Mouse (Mus musculus) myocyte (in vitro differentiated cells): Measurements from ENCODE around the gene Fkbp5. TPM values are rescaled to one million over a fixed set of nuclear protein-coding genes. Genes with fewer than 3 reads are reported as not detected.
A peak's percentile ranks its signal among the peaks of the same experiment; 100 is the strongest.

ENCODE experiments used
- H3K27me3 ChIP-seq: one replicate; pipeline ENCODE4 v1.6.1; 2011; ENCODE audit not compliant: control insufficient read depth, insufficient read depth, insufficient read length
- H3K36me3 ChIP-seq: one replicate; pipeline ENCODE4 v1.6.1; 2011; ENCODE audit not compliant: control insufficient read depth, insufficient read depth
- H3K4me2 ChIP-seq: one replicate; pipeline ENCODE4 v1.6.1; 2011; ENCODE audit warnings: low read depth, control low read depth
- H3K4me3 ChIP-seq: one replicate; pipeline ENCODE4 v1.5.1; 2011; ENCODE audit warnings: mild to moderate bottlenecking, control low read depth, moderate library complexity
- H3K79me2 ChIP-seq: one replicate; pipeline ENCODE4 v1.6.1; 2011; ENCODE audit not compliant: control insufficient read depth, insufficient read depth
- H3ac ChIP-seq: one replicate; pipeline ENCODE4 v1.6.1; 2011; ENCODE audit not compliant: control insufficient read depth, insufficient read length
- CEBPB ChIP-seq: IDR thresholded peaks from 2 replicates; pipeline ENCODE4 v1.6.1; 2011; ENCODE audit warnings: mild to moderate bottlenecking, moderate library complexity; ENCODE audit not compliant: poor library complexity, insufficient read depth, severe bottlenecking
- E2F4 ChIP-seq: IDR thresholded peaks from one replicate; pipeline ENCODE4 v1.6.1; 2011; ENCODE audit warnings: mild to moderate bottlenecking, control low read depth, moderate library complexity; ENCODE audit not compliant: insufficient read depth
- MAX ChIP-seq: IDR thresholded peaks from one replicate; pipeline ENCODE4 v1.6.1; 2011; ENCODE audit warnings: low read depth, mild to moderate bottlenecking, control low read depth
- MYOD1 ChIP-seq, 3 experiments: IDR thresholded peaks; one replicate each; pipeline ENCODE4 v1.6.1; 2011; ENCODE audit warnings: control low read depth in 2 of 3, low read depth in 2 of 3, mild to moderate bottlenecking in 2 of 3, moderate library complexity in 1 of 3; ENCODE audit not compliant: insufficient read length in 2 of 3, control insufficient read depth in 1 of 3
- MYOG ChIP-seq, 3 experiments: IDR thresholded peaks; one replicate each; pipeline ENCODE4 v1.6.1; 2011; ENCODE audit warnings: control low read depth in 2 of 3, low read depth in 2 of 3, mild to moderate bottlenecking in 2 of 3; ENCODE audit not compliant: insufficient read length in 2 of 3, control insufficient read depth in 1 of 3, insufficient read depth in 1 of 3
- POLR2A ChIP-seq: IDR thresholded peaks from one replicate; pipeline ENCODE4 v1.6.1; 2011; ENCODE audit warnings: low read depth, mild to moderate bottlenecking, control low read depth, moderate library complexity; ENCODE audit not compliant: insufficient read length
- POLR2AphosphoS2 ChIP-seq: IDR thresholded peaks from one replicate; pipeline ENCODE4 v1.6.1; 2011; ENCODE audit warnings: low read depth, control low read depth; ENCODE audit not compliant: insufficient read length
- REST ChIP-seq: IDR thresholded peaks from one replicate; pipeline ENCODE4 v1.6.1; 2011; ENCODE audit warnings: mild to moderate bottlenecking, control low read depth, moderate library complexity; ENCODE audit not compliant: insufficient read depth, insufficient read length
- SRF ChIP-seq: IDR thresholded peaks from one replicate; pipeline ENCODE4 v1.6.1; 2011; ENCODE audit warnings: low read depth; ENCODE audit not compliant: control insufficient read depth, insufficient read length
- TCF12 ChIP-seq: IDR thresholded peaks from one replicate; pipeline ENCODE4 v1.6.1; 2011; ENCODE audit warnings: mild to moderate bottlenecking, control low read depth; ENCODE audit not compliant: poor library complexity, insufficient read depth, severe bottlenecking
- TCF3 ChIP-seq: IDR thresholded peaks from one replicate; pipeline ENCODE4 v1.6.1; 2011; ENCODE audit warnings: low read depth, control low read depth; ENCODE audit not compliant: insufficient read length
- USF1 ChIP-seq: IDR thresholded peaks from one replicate; pipeline ENCODE4 v1.6.1; 2011; ENCODE audit warnings: low read depth, mild to moderate bottlenecking, control low read depth, moderate library complexity
- polyA plus RNA-seq: library from polyadenylated mRNA; unstranded; fragments of >200 nt; fragmentation: generic; extraction: Trizol; gene quantifications from one replicate; pipeline ENCODE4 v1.2.1, GENCODE M21; 2012; ENCODE audit warnings: missing spikeins

Gene Fkbp5
- polyA plus RNA-seq, 1 experiment: 11.6 TPM

- no peak for TF ChIP-seq REST
- no peak for TF ChIP-seq MYOG (IDR thresholded peaks at IDR 0.05; ENCODE audit: control insufficient read depth in 1 of 3, insufficient read depth in 1 of 3, insufficient read length in 2 of 3, low read depth in 2 of 3)
- TF ChIP-seq CEBPB: no peak
- no peak for TF ChIP-seq SRF
- no peak for TF ChIP-seq USF1
- no peak for TF ChIP-seq POLR2AphosphoS2
- TF ChIP-seq POLR2A: no peak
- TF ChIP-seq TCF3: no peak
- no peak for TF ChIP-seq E2F4
- no peak for TF ChIP-seq MYOD1 (IDR thresholded peaks at IDR 0.05; ENCODE audit: control insufficient read depth in 1 of 3, insufficient read length in 2 of 3, low read depth in 2 of 3)
- no peak for TF ChIP-seq TCF12
- no peak for TF ChIP-seq MAX
- no peak overlapping the region for H3ac ChIP-seq
- no peaks in the 10 kb centered on the region for H3K27me3 ChIP-seq
- H3K4me2 ChIP-seq: peak overlapping the region; percentile 36
- no peaks in the 10 kb centered on the region for H3K79me2 ChIP-seq
- no peak overlapping the region for H3K4me3 ChIP-seq
- H3K36me3 ChIP-seq: no peaks in the 10 kb centered on the region
These were observed 79.4 kb downstream of the Fkbp5 start for GRCm38 (mm10) chr17:28437938-28438337.

- Histone ChIP-seq H3K4me2 (no peak overlapping the region), H3K79me2 (no peaks in the 10 kb centered on the region), H3K36me3 (no peaks in the 10 kb centered on the region), H3ac (no peak overlapping the region), H3K27me3 (no peaks in the 10 kb centered on the region), H3K4me3 (no peak overlapping the region)
- no peak for TF ChIP-seq POLR2AphosphoS2
- TF ChIP-seq E2F4: no peak
- TF ChIP-seq SRF: no peak
- TF ChIP-seq REST: no peak
- TF ChIP-seq USF1: no peak
- TF ChIP-seq MYOD1 (IDR thresholded peaks at IDR 0.05; ENCODE audit: control insufficient read depth in 1 of 3, insufficient read length in 2 of 3, low read depth in 2 of 3): no peak
- TF ChIP-seq TCF12: no peak
- TF ChIP-seq CEBPB: no peak
- TF ChIP-seq TCF3: no peak
- TF ChIP-seq MYOG (IDR thresholded peaks at IDR 0.05; ENCODE audit: control insufficient read depth in 1 of 3, insufficient read depth in 1 of 3, insufficient read length in 2 of 3, low read depth in 2 of 3): no peak
- no peak for TF ChIP-seq POLR2A
- no peak for TF ChIP-seq MAX
These were observed 82.3 kb downstream of the Fkbp5 start for GRCm38 (mm10) chr17:28434921-28435485.

GRCm38 (mm10) chr17:28433029-28433428 is 84.3 kb downstream of the Fkbp5 start:
- Histone ChIP-seq H3K36me3 (no peaks in the 10 kb centered on the region), H3K27me3 (no peaks in the 10 kb centered on the region), H3K4me3 (no peak overlapping the region), H3K4me2 (no peak overlapping the region), H3ac (no peak overlapping the region), H3K79me2 (no peaks in the 10 kb centered on the region)
- TF ChIP-seq SRF (no peak), TCF3 (no peak), TCF12 (no peak), REST (no peak), MAX (no peak)

GRCm38 (mm10) chr17:28431931-28432335 is 85.4 kb downstream of the Fkbp5 start:
- TF ChIP-seq USF1 (no peak), REST (no peak), TCF12 (no peak), MAX (no peak), POLR2A (no peak), MYOG (IDR thresholded peaks at IDR 0.05; ENCODE audit: control insufficient read depth in 1 of 3, insufficient read depth in 1 of 3, insufficient read length in 2 of 3, low read depth in 2 of 3) (no peak), E2F4 (no peak)
- H3ac ChIP-seq: no peak overlapping the region
- no peaks in the 10 kb centered on the region for H3K36me3 ChIP-seq
- no peaks in the 10 kb centered on the region for H3K27me3 ChIP-seq
- H3K4me2 ChIP-seq: no peak overlapping the region
- H3K79me2 ChIP-seq: no peaks in the 10 kb centered on the region
- no peak overlapping the region for H3K4me3 ChIP-seq

- Histone ChIP-seq H3K4me3 (no peak overlapping the region), H3K27me3 (no peaks in the 10 kb centered on the region), H3K4me2 (no peak overlapping the region), H3ac (no peak overlapping the region), H3K36me3 (peaks cover 2% of the 10 kb centered on the region), H3K79me2 (no peaks in the 10 kb centered on the region)
- TF ChIP-seq MYOG (IDR thresholded peaks at IDR 0.05; ENCODE audit: control insufficient read depth in 1 of 3, insufficient read depth in 1 of 3, insufficient read length in 2 of 3, low read depth in 2 of 3) (no peak), USF1 (no peak), CEBPB (no peak), E2F4 (no peak), SRF (no peak), POLR2A (no peak), MYOD1 (IDR thresholded peaks at IDR 0.05; ENCODE audit: control insufficient read depth in 1 of 3, insufficient read length in 2 of 3, low read depth in 2 of 3) (no peak), TCF3 (no peak), TCF12 (no peak), MAX (no peak), REST (no peak), POLR2AphosphoS2 (no peak)
These were observed 86.3 kb downstream of the Fkbp5 start for GRCm38 (mm10) chr17:28431038-28431437.
